Mouse (Mus musculus) limb, embryonic 13.5 days (tissue): ENCODE data around the gene Prickle2. TPM values are rescaled to one million over a fixed set of nuclear protein-coding genes. Genes with fewer than 3 reads are reported as not detected.

Experiments used
- ATAC-seq: fragments of 200-750 bp; cut with Nextera tagmentation; 2 replicates; pipeline ENCODE4 v1.8.0; 2017; ENCODE audit warnings: low read depth, moderate number of reproducible peaks, moderate TSS enrichment; ENCODE audit not compliant: low FRiP score
- H3K27ac ChIP-seq: fragments of 300-500 bp; sonication (generic); 2 replicates; pipeline ENCODE4 v1.5.1; 2015; ENCODE audit warnings: inconsistent platforms, mild to moderate bottlenecking, moderate library complexity
- H3K27me3 ChIP-seq: fragments of 300-500 bp; sonication (generic); 2 replicates; pipeline ENCODE4 v1.6.1; 2015; ENCODE audit warnings: mild to moderate bottlenecking, inconsistent platforms
- H3K36me3 ChIP-seq: fragments of 300-500 bp; sonication (generic); 2 replicates; pipeline ENCODE4 v1.6.1; 2015; ENCODE audit warnings: inconsistent platforms, mild to moderate bottlenecking, moderate library complexity
- H3K4me1 ChIP-seq: fragments of 300-500 bp; sonication (generic); 2 replicates; pipeline ENCODE4 v1.6.1; 2015; ENCODE audit warnings: inconsistent platforms
- H3K4me2 ChIP-seq: fragments of 300-500 bp; sonication (generic); replicated peaks from 2 replicates; pipeline ENCODE4 v1.6.1; 2015; ENCODE audit warnings: inconsistent platforms, mild to moderate bottlenecking, moderate library complexity
- H3K4me3 ChIP-seq: fragments of 300-500 bp; sonication (generic); 2 replicates; pipeline ENCODE4 v1.5.1; 2015; ENCODE audit warnings: moderate library complexity, mild to moderate bottlenecking, inconsistent platforms
- H3K9ac ChIP-seq: fragments of 300-500 bp; sonication (generic); 2 replicates; pipeline ENCODE4 v1.6.1; 2015; ENCODE audit warnings: mild to moderate bottlenecking, inconsistent platforms
- H3K9me3 ChIP-seq: fragments of 300-500 bp; sonication (generic); 2 replicates; pipeline ENCODE4 v1.6.1; 2016; ENCODE audit warnings: inconsistent platforms
- WGBS: fragments of 180-500 bp; shearing (Covaris S2); methylation state at CpG from one replicate; pipeline ENCODE4 v1.1.7; 2015; 5-methylcytosine and 5-hydroxymethylcytosine counted together
- polyA plus RNA-seq: library from polyadenylated mRNA; unstranded; fragments of >200 nt; fragmentation: Nextera tagmentation; extraction: Ambion mirVana; gene quantifications from 2 replicates; pipeline ENCODE4 v1.2.1, GENCODE M21; 2015

The Prickle2 gene
- polyA plus RNA-seq, 1 experiment from 2014 or later: 6.1 TPM

GRCm38 (mm10) chr6:92388681-92389080 is 317.3 kb downstream of the Prickle2 start:
- Histone ChIP-seq H3K36me3 (no peaks in the 10 kb centered on the region), H3K27ac (no peak overlapping the region), H3K9me3 (no peaks in the 10 kb centered on the region), H3K9ac (no peak overlapping the region), H3K27me3 (no peaks in the 10 kb centered on the region), H3K4me3 (no peak overlapping the region), H3K4me1 (0 out of 2 replicates have a peak, but pooled peaks cover 5% of the 10 kb centered on the region), H3K4me2 (no peak overlapping the region)
- WGBS: 65% methylated on average over 5 of the region's 5 CpGs
- no peak for ATAC-seq

GRCm38 (mm10) chr6:92383196-92383782 is 322.7 kb downstream of the Prickle2 start:
- WGBS: 56% methylated on average over 14 of the region's 14 CpGs
- Histone ChIP-seq H3K27me3 (no peaks in the 10 kb centered on the region), H3K4me3 (no peak overlapping the region), H3K27ac (no peak overlapping the region), H3K4me2 (no peak overlapping the region), H3K9me3 (peaks cover 4% of the 10 kb centered on the region; the same call in 1 of the 2 replicates), H3K4me1 (no peaks in the 10 kb centered on the region), H3K36me3 (no peaks in the 10 kb centered on the region), H3K9ac (no peak overlapping the region)
- ATAC-seq: no peak

- H3K4me3 ChIP-seq: no peak overlapping the region
- no peaks in the 10 kb centered on the region for H3K27me3 ChIP-seq
- peaks cover 8% of the 10 kb centered on the region for H3K36me3 ChIP-seq
- no peaks in the 10 kb centered on the region for H3K4me1 ChIP-seq
- no peak for ATAC-seq
- peaks cover 4% of the 10 kb centered on the region; the same call in 1 of the 2 replicates for H3K9me3 ChIP-seq
- no peak overlapping the region for H3K9ac ChIP-seq
- 83% methylated on average over 10 of the region's 10 CpGs for WGBS
- H3K4me2 ChIP-seq: no peak overlapping the region
- H3K27ac ChIP-seq: no peak overlapping the region
Measured at GRCm38 (mm10) chr6:92381085-92381484, 324.9 kb downstream of the Prickle2 start.

- H3K27me3 ChIP-seq: no peaks in the 10 kb centered on the region
- no peak overlapping the region for H3K9ac ChIP-seq
- no peak overlapping the region for H3K27ac ChIP-seq
- H3K36me3 ChIP-seq: peaks cover 16% of the 10 kb centered on the region
- H3K4me3 ChIP-seq: no peak overlapping the region
- no peak overlapping the region for H3K4me2 ChIP-seq
- 85% methylated on average over 6 of the region's 6 CpGs for WGBS
- no peak for ATAC-seq
- H3K4me1 ChIP-seq: no peaks in the 10 kb centered on the region
- H3K9me3 ChIP-seq: peaks cover 4% of the 10 kb centered on the region; the same call in 1 of the 2 replicates
Measured at GRCm38 (mm10) chr6:92374826-92375225, 331.1 kb downstream of the Prickle2 start.

GRCm38 (mm10) chr6:92370896-92371295 is 335.1 kb downstream of the Prickle2 start:
- no peak overlapping the region for H3K4me3 ChIP-seq
- WGBS: 50% methylated on average over 5 of the region's 5 CpGs
- H3K4me1 ChIP-seq: no peaks in the 10 kb centered on the region
- no peak overlapping the region for H3K9ac ChIP-seq
- H3K9me3 ChIP-seq: peaks cover 16% of the 10 kb centered on the region
- H3K27ac ChIP-seq: no peak overlapping the region
- no peak for ATAC-seq
- H3K4me2 ChIP-seq: no peak overlapping the region
- no peaks in the 10 kb centered on the region for H3K27me3 ChIP-seq
- peaks cover 6% of the 10 kb centered on the region for H3K36me3 ChIP-seq

- Histone ChIP-seq H3K4me1 (no peaks in the 10 kb centered on the region), H3K4me2 (no peak overlapping the region), H3K27me3 (no peaks in the 10 kb centered on the region), H3K27ac (no peak overlapping the region), H3K4me3 (no peak overlapping the region), H3K9ac (no peak overlapping the region), H3K9me3 (no peaks in the 10 kb centered on the region), H3K36me3 (no peaks in the 10 kb centered on the region)
- no peak for ATAC-seq
- 81% methylated on average over 10 of the region's 10 CpGs for WGBS
Measured at GRCm38 (mm10) chr6:92347278-92348028, 358.5 kb downstream of the Prickle2 start.

GRCm38 (mm10) chr6:92346729-92347128 is 359.2 kb downstream of the Prickle2 start:
- H3K36me3 ChIP-seq: no peaks in the 10 kb centered on the region
- no peaks in the 10 kb centered on the region for H3K4me1 ChIP-seq
- no peak overlapping the region for H3K27ac ChIP-seq
- H3K4me3 ChIP-seq: no peak overlapping the region
- WGBS: 74% methylated on average over 7 of the region's 7 CpGs
- H3K4me2 ChIP-seq: no peak overlapping the region
- H3K9ac ChIP-seq: no peak overlapping the region
- H3K27me3 ChIP-seq: no peaks in the 10 kb centered on the region
- no peak for ATAC-seq
- H3K9me3 ChIP-seq: no peaks in the 10 kb centered on the region

- no peak overlapping the region for H3K4me3 ChIP-seq
- no peaks in the 10 kb centered on the region for H3K36me3 ChIP-seq
- no peaks in the 10 kb centered on the region for H3K4me1 ChIP-seq
- H3K4me2 ChIP-seq: no peak overlapping the region
- WGBS: 85% methylated on average over 2 of the region's 2 CpGs
- no peaks in the 10 kb centered on the region for H3K27me3 ChIP-seq
- H3K9ac ChIP-seq: no peak overlapping the region
- no peaks in the 10 kb centered on the region for H3K9me3 ChIP-seq
- H3K27ac ChIP-seq: no peak overlapping the region
- ATAC-seq: no peak
Measured at GRCm38 (mm10) chr6:92345151-92345550, 360.8 kb downstream of the Prickle2 start.

GRCm38 (mm10) chr6:92344588-92344987 is 361.4 kb downstream of the Prickle2 start:
- WGBS: 85% methylated on average over 3 of the region's 3 CpGs
- Histone ChIP-seq H3K9ac (no peak overlapping the region), H3K9me3 (no peaks in the 10 kb centered on the region), H3K36me3 (no peaks in the 10 kb centered on the region), H3K27ac (no peak overlapping the region), H3K4me3 (no peak overlapping the region), H3K4me1 (no peaks in the 10 kb centered on the region), H3K27me3 (no peaks in the 10 kb centered on the region), H3K4me2 (no peak overlapping the region)
- ATAC-seq: no peak

Other genes starting within 250 kb of the Prickle2 start
- gene A730049H05Rik, start 110.3 kb upstream of the Prickle2 start, polyA plus RNA-seq: 1.2 and 1.4 TPM in 2 replicates
- 0.10 and 0.13 TPM in 2 replicates for gene Gm15737, start 163.2 kb upstream of the Prickle2 start, polyA plus RNA-seq
- 11.4 and 11.6 TPM in 2 replicates for gene Adamts9, start 237.3 kb upstream of the Prickle2 start, polyA plus RNA-seq